Mouse (Mus musculus) midbrain, embryonic 11.5 days (tissue): ENCODE measurements at regions not wholly inside any gene's neighbourhood (a gene's known extent, or its start where the extent isn't known, plus 50 kb on each side); places are given as distances from the start of the nearest gene placed in this dataset.
A peak's percentile ranks its signal among the peaks of the same experiment; 100 is the strongest.
"Not testable (repeated sequence)": the region's sequence is repeated elsewhere in the genome, so short reads cannot be mapped to it uniquely, and the experiment has no call there.

Source experiments
- ATAC-seq: fragments of 200-750 bp; cut with Nextera tagmentation; 2 replicates; pipeline ENCODE4 v1.8.0; 2017; ENCODE audit warnings: moderate TSS enrichment, moderate library complexity; ENCODE audit not compliant: low FRiP score
- DNase-seq: peaks from one replicate; pipeline ENCODE4 v3.0.0; 2015; ENCODE audit warnings: low spot score; ENCODE audit errors: missing footprints
- H3K27ac ChIP-seq: fragments of 300-500 bp; sonication (generic); 2 replicates; pipeline ENCODE4 v1.5.1; 2014; ENCODE audit warnings: low read depth, low read length
- H3K27me3 ChIP-seq: fragments of 300-500 bp; sonication (generic); 2 replicates; pipeline ENCODE4 v1.6.1; 2014; ENCODE audit warnings: mild to moderate bottlenecking, low read length, moderate library complexity, mixed read lengths; ENCODE audit not compliant: control insufficient read depth, insufficient read depth
- H3K36me3 ChIP-seq: fragments of 300-500 bp; sonication (generic); 2 replicates; pipeline ENCODE4 v1.6.1; 2014; ENCODE audit warnings: mild to moderate bottlenecking, low read length, moderate library complexity, mixed read lengths; ENCODE audit not compliant: control insufficient read depth, insufficient read depth
- H3K4me1 ChIP-seq: fragments of 300-500 bp; sonication (generic); 2 replicates; pipeline ENCODE4 v1.6.1; 2014; ENCODE audit warnings: low read length; ENCODE audit not compliant: control insufficient read depth, insufficient read depth
- H3K4me2 ChIP-seq: fragments of 300-500 bp; sonication (generic); 2 replicates; pipeline ENCODE4 v1.6.1; 2014; ENCODE audit warnings: mild to moderate bottlenecking, moderate library complexity
- H3K4me3 ChIP-seq: fragments of 300-500 bp; sonication (generic); 2 replicates; pipeline ENCODE4 v1.5.1; 2014; ENCODE audit warnings: low read depth, low read length
- H3K9ac ChIP-seq: fragments of 300-500 bp; sonication (generic); 2 replicates; pipeline ENCODE4 v1.6.1; 2014; ENCODE audit warnings: low read length
- H3K9me3 ChIP-seq: fragments of 300-500 bp; sonication (generic); 2 replicates; pipeline ENCODE4 v1.6.1; 2016; ENCODE audit warnings: low read length; ENCODE audit not compliant: control insufficient read depth
- WGBS: fragments of 180-500 bp; shearing (Covaris S2); extraction: QIAGEN DNeasy Blood & Tissue Kit; methylation state at CpG from one replicate; pipeline ENCODE4 v1.1.7; 2014; 5-methylcytosine and 5-hydroxymethylcytosine counted together

- Histone ChIP-seq H3K27me3 (no peaks in the 10 kb centered on the region), H3K9ac (no peak overlapping the region), H3K36me3 (no peaks in the 10 kb centered on the region), H3K4me2 (no peak overlapping the region), H3K4me3 (no peak overlapping the region), H3K27ac (no peak overlapping the region), H3K9me3 (no peaks in the 10 kb centered on the region), H3K4me1 (no peaks in the 10 kb centered on the region)
- WGBS: 98% methylated on average over 3 of the region's 3 CpGs
- ATAC-seq: no peak
- DNase-seq: no peak
Observed at GRCm38 (mm10) chr8:52158176-52158575, 1353.4 kb upstream of the Aga start.

GRCm38 (mm10) chr8:52196934-52197333, 1314.6 kb upstream of the Aga start:
- not testable (repeated sequence) for H3K9me3 ChIP-seq, H3K27me3 ChIP-seq, H3K27ac ChIP-seq, H3K4me1 ChIP-seq, ATAC-seq, H3K4me3 ChIP-seq, H3K9ac ChIP-seq, H3K4me2 ChIP-seq, H3K36me3 ChIP-seq, DNase-seq
- 94% methylated on average over 14 of the region's 14 CpGs for WGBS

GRCm38 (mm10) chr8:52227506-52227905, 1284.0 kb upstream of the Aga start:
- no peaks in the 10 kb centered on the region for H3K36me3 ChIP-seq
- no peak overlapping the region for H3K4me3 ChIP-seq
- H3K27me3 ChIP-seq: peaks cover 21% of the 10 kb centered on the region
- ATAC-seq (peak; percentile 86), DNase-seq (peak; percentile 86)
- H3K4me1 ChIP-seq: no peaks in the 10 kb centered on the region
- H3K9me3 ChIP-seq: no peaks in the 10 kb centered on the region
- no peak overlapping the region for H3K27ac ChIP-seq
- no peak overlapping the region for H3K4me2 ChIP-seq
- H3K9ac ChIP-seq: no peak overlapping the region

- H3K9ac ChIP-seq: no peak overlapping the region
- WGBS: 89% methylated on average over 3 of the region's 3 CpGs
- ATAC-seq: no peak
- H3K27me3 ChIP-seq: no peaks in the 10 kb centered on the region
- no peak overlapping the region for H3K27ac ChIP-seq
- no peak overlapping the region for H3K4me2 ChIP-seq
- DNase-seq: no peak
- no peaks in the 10 kb centered on the region for H3K36me3 ChIP-seq
- H3K4me3 ChIP-seq: no peak overlapping the region
- H3K9me3 ChIP-seq: no peaks in the 10 kb centered on the region
- no peaks in the 10 kb centered on the region for H3K4me1 ChIP-seq
Observed at GRCm38 (mm10) chr8:52256055-52256454, 1255.5 kb upstream of the Aga start.
